Mouse (Mus musculus) C2C12 (cell line): Measurements from ENCODE around the gene Rims3.

Experiments used
- CEBPB ChIP-seq: IDR thresholded peaks from one replicate; pipeline ENCODE4 v1.6.1; 2011; ENCODE audit warnings: low read depth, mild to moderate bottlenecking, control low read depth, moderate library complexity
- CTCF ChIP-seq: IDR thresholded peaks from one replicate; pipeline ENCODE4 v1.5.1; 2011; ENCODE audit not compliant: control insufficient read depth, insufficient read depth, insufficient read length
- FOSL1 ChIP-seq: IDR thresholded peaks from one replicate; pipeline ENCODE4 v1.8.0; 2011; ENCODE audit warnings: mild to moderate bottlenecking, low read length; ENCODE audit not compliant: poor library complexity, insufficient read depth, severe bottlenecking
- MAX ChIP-seq: IDR thresholded peaks from one replicate; pipeline ENCODE4 v1.6.1; 2011; ENCODE audit warnings: mild to moderate bottlenecking, control low read depth
- MYOD1 ChIP-seq: IDR thresholded peaks from one replicate; pipeline ENCODE4 v1.6.1; 2011; ENCODE audit warnings: low read depth; ENCODE audit not compliant: control insufficient read depth, insufficient read length
- MYOG ChIP-seq: IDR thresholded peaks from one replicate; pipeline ENCODE4 v1.6.1; 2011; ENCODE audit not compliant: control insufficient read depth, insufficient read length; ENCODE audit errors: extremely low read depth
- USF1 ChIP-seq: IDR thresholded peaks from one replicate; pipeline ENCODE4 v1.6.1; 2011; ENCODE audit warnings: low read depth, mild to moderate bottlenecking, control low read depth, moderate library complexity

DNA sequence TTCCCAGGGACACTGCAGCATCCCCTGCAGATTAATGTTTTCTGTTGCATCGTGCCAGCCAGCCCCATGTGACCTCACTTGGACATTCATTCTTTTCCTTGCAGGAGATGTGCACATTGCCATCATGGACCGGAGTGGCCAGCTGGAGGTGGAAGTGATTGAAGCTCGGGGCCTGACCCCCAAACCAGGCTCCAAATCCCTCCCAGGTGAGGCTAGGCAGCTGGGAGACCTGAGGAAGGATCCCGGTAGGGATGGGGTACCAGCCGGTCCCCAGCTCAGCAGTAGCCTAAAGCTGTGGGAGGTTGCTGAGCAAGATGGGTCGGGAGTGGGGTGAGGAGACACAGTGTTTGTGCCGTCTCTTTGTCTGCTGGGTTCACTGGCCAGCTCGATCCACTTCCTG is 34.3 kb downstream of the Rims3 start:
- TF ChIP-seq MYOG (no peak), CTCF (no peak), FOSL1 (no peak), MAX (no peak), MYOD1 (no peak), CEBPB (no peak), USF1 (no peak)
